Mouse (Mus musculus) cortical plate, adult 2 months (tissue): ENCODE data around the gene Syngap1.

ENCODE experiments used
- CTCF ChIP-seq: fragments of 200-500 bp; IDR thresholded peaks from 2 replicates; pipeline ENCODE4 v1.5.1; 2011; ENCODE audit warnings: mild to moderate bottlenecking, control low read depth, low read length; ENCODE audit not compliant: insufficient read depth; ENCODE audit errors: extremely low read depth
- POLR2A ChIP-seq: fragments of 200-500 bp; IDR thresholded peaks from 2 replicates; pipeline ENCODE4 v1.6.1; 2011; ENCODE audit warnings: mild to moderate bottlenecking, low read length, control low read depth; ENCODE audit not compliant: insufficient read depth; ENCODE audit errors: extremely low read depth

DNA sequence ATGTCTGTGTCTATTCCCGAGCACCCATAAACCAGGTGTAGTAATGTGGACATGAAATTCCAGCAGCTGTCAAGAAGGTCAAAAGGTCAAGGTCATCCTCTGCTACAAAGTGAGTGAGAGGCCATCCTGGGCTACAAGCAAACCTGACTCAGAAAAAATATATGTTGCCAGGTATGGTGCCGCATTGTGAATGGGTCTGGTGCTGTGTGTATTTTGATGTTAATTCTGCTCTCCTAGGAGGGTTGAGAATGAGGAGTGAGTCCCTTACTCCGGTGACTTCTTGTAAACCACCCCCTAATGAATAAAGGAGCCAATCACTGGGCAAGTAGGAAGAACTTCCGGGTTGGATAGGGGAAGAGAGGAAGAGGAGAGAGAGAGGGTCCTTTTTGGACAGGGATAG, 56.6 kb downstream of the Syngap1 start:
- no peak for TF ChIP-seq CTCF
- TF ChIP-seq POLR2A = no peak
